8 mouse cellular contexts compared by ENCODE assay signal in the genomic region with DNA sequence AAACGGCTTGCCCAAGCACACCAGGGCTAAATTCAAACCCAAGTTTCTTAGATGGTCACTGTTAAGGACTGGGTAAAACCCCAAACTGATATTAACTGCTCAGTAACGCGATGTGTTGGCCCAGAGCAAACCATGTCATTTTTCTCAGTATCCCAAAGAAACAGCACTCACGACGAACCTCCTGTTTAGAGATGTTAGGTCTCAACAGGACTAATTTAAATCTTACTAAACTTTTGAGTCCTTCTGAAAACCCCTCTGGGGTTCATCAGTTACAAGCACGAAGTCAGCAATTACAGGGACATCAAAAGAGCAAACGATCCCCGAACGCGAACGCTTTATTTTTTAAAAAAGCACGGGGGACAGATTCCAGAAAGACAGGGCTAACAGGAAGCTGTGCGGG. TPM values are rescaled to one million over a fixed set of nuclear protein-coding genes. Genes with fewer than 3 reads are reported as not detected.
DNase-seq lines count a peak whose midpoint lies in the region; ATAC-seq and TF ChIP-seq lines count a peak whose summit lies in the region.

No protein-coding gene starts in this region.

- H3K9ac ChIP-seq in heart, embryonic 12.5 days, result peak overlapping the region; percentile 97
- H3K9ac ChIP-seq in ES-E14 (ENCODE audit: insufficient read depth, low read depth, low read length, poor library complexity, severe bottlenecking), result peak overlapping the region; percentile 82
- H3K9ac ChIP-seq in forebrain, embryonic 15.5 days (replicated peaks), result peak overlapping the region; percentile 78
- peak overlapping the region; percentile 94 for H3K9ac ChIP-seq in liver, postnatal 0 days (replicated peaks)

- H3K4me3 ChIP-seq in heart, embryonic 12.5 days, result peak overlapping the region; percentile 71
- peak overlapping the region; percentile 78 to 95 for H3K4me3 ChIP-seq in ES-E14 (ENCODE audit: insufficient read depth in 1 of 2, low read depth in 1 of 2, low read length in 2 of 2, poor library complexity in 1 of 2, severe bottlenecking in 1 of 2)
- H3K4me3 ChIP-seq in forebrain, embryonic 15.5 days, result peak overlapping the region; percentile 85
- peak overlapping the region; percentile 79 for H3K4me3 ChIP-seq in liver, postnatal 0 days (ENCODE audit: low read depth, low read length)

- H3K9me3 ChIP-seq in heart, embryonic 12.5 days (replicated peaks), result no peaks in the 10 kb centered on the region
- H3K9me3 ChIP-seq in ES-E14 (ENCODE audit: control insufficient read depth, insufficient read depth, low read depth, low read length), result no peaks in the 10 kb centered on the region
- H3K9me3 ChIP-seq in forebrain, embryonic 15.5 days, result no peaks in the 10 kb centered on the region
- H3K9me3 ChIP-seq in liver, postnatal 0 days (ENCODE audit: low read length), result no peaks in the 10 kb centered on the region

- no peak for TF ChIP-seq CTCF in liver, postnatal 0 days (IDR thresholded peaks at IDR 0.05; ENCODE audit: low read depth)

- ATAC-seq in heart, embryonic 12.5 days (ENCODE audit: insufficient number of reproducible peaks, low FRiP score), result no peak
- ATAC-seq in forebrain, embryonic 15.5 days (replicated peaks), result no peak
- ATAC-seq in liver, postnatal 0 days, result no peak

- no peaks in the 10 kb centered on the region for H3K27me3 ChIP-seq in heart, embryonic 12.5 days (replicated peaks)
- H3K27me3 ChIP-seq in forebrain, embryonic 15.5 days, result no peaks in the 10 kb centered on the region
- no peaks in the 10 kb centered on the region for H3K27me3 ChIP-seq in liver, postnatal 0 days (ENCODE audit: insufficient read depth, low read length)

- peaks cover 32% of the 10 kb centered on the region for H3K4me1 ChIP-seq in heart, embryonic 12.5 days (replicated peaks)
- peaks cover 0 to 4% of the 10 kb centered on the region in 2 experiments; a peak in 1 of 4 replicates for H3K4me1 ChIP-seq in ES-E14 (ENCODE audit: control insufficient read depth in 2 of 2, insufficient read depth in 2 of 2, low read length in 2 of 2, poor library complexity in 1 of 2)
- H3K4me1 ChIP-seq in forebrain, embryonic 15.5 days, result peaks cover 28% of the 10 kb centered on the region
- H3K4me1 ChIP-seq in liver, postnatal 0 days (ENCODE audit: insufficient read depth), result peaks cover 26% of the 10 kb centered on the region

- intact Hi-C loops in heart, postnatal 36 days (cut with DNase I), result loop anchor here (5.0 kb wide), 2 partner anchors 47 to 92 kb away; no protein-coding TSS in a partner anchor

- TF ChIP-seq EP300 in liver, postnatal 0 days (IDR thresholded peaks at IDR 0.05; ENCODE audit: low read depth), result no peak

- no peak for DNase-seq in heart, postnatal 36 days
- no peak for DNase-seq in ES-E14 (ENCODE audit: low read depth, low spot score)
- no peak for DNase-seq in liver, postnatal 0 days
- DNase-seq in right cerebral cortex, postnatal 25 days, result no peak
- no peak for DNase-seq in retina, postnatal 1 day
- DNase-seq in layer of hippocampus, adult 8-10 months (ENCODE audit: low spot score in 2 of 2), result no peak

- 1% methylated on average over 13 of the region's 13 CpGs for WGBS in heart, embryonic 12.5 days
- 3% methylated on average over 13 of the region's 13 CpGs for WGBS in forebrain, embryonic 15.5 days
- WGBS in liver, postnatal 0 days (ENCODE audit: insufficient replicate concordance), result 3% methylated on average over 13 of the region's 13 CpGs

- peaks cover 10% of the 10 kb centered on the region for H3K36me3 ChIP-seq in heart, embryonic 12.5 days
- H3K36me3 ChIP-seq in ES-E14 (ENCODE audit: control insufficient read depth, insufficient read depth, low read length, poor library complexity, severe bottlenecking), result peaks cover 3% of the 10 kb centered on the region
- H3K36me3 ChIP-seq in forebrain, embryonic 15.5 days, result peaks cover 6% of the 10 kb centered on the region
- peaks cover 10% of the 10 kb centered on the region for H3K36me3 ChIP-seq in liver, postnatal 0 days (replicated peaks; ENCODE audit: insufficient read depth, low read length)

- peak overlapping the region; percentile 97 for H3K27ac ChIP-seq in heart, embryonic 12.5 days (ENCODE audit: poor library complexity, severe bottlenecking)
- no peak overlapping the region for H3K27ac ChIP-seq in ES-E14 (ENCODE audit: insufficient read depth, low read depth, low read length, poor library complexity, severe bottlenecking)
- H3K27ac ChIP-seq in forebrain, embryonic 15.5 days (replicated peaks), result peak overlapping the region; percentile 62; the same call in 1 of the 2 replicates
- peak overlapping the region; percentile 97 for H3K27ac ChIP-seq in liver, postnatal 0 days (ENCODE audit: low read depth)

- peak overlapping the region; percentile 64 for H3K4me2 ChIP-seq in heart, embryonic 12.5 days
- H3K4me2 ChIP-seq in forebrain, embryonic 15.5 days (replicated peaks), result peak overlapping the region; percentile 79
- H3K4me2 ChIP-seq in liver, postnatal 0 days (ENCODE audit: low read depth, low read length), result peak overlapping the region; percentile 81

- in situ Hi-C loops in ES-E14 (cut with MboI; ENCODE audit: low sequenced_read_pairs in 2 of 2, unreplicated experiment in 2 of 2), result no loop called here

TF ChIP-seq in ES-E14, 5 proteins besides CTCF, POLR2A, EP300 and RAD21:
- TF ChIP-seq ZC3H11A (IDR thresholded peaks at IDR 0.05; ENCODE audit: borderline replicate concordance, low read depth, low read length) (no peak), HCFC1 (IDR thresholded peaks at IDR 0.05; ENCODE audit: borderline replicate concordance, insufficient read depth, low read length) (no peak), CHD2 (IDR thresholded peaks at IDR 0.05; ENCODE audit: low read depth, low read length) (no peak), ZNF384 (IDR thresholded peaks at IDR 0.05; ENCODE audit: low read depth, low read length) (no peak), MAFK (IDR thresholded peaks at IDR 0.05; ENCODE audit: insufficient read depth, low read depth, low read length) (no peak)

RNA-seq across cellular contexts. Expression of a gene that starts 0.6 kb away (rescaled TPM):
- polyA plus RNA-seq in heart, embryonic 12.5 days (2016; fragmentation: Nextera tagmentation; extraction: Ambion mirVana), result 4.9 and 7.5 TPM in 2 replicates
- total RNA-seq in heart, postnatal 36 days (2021), result 1 to 10 TPM; 2.1 to 2.3 TPM
- 2.2 and 3.1 TPM in 2 replicates for total RNA-seq in ES-E14 (2012; rRNA removed)
- 6.1 and 6.8 TPM in 2 replicates for polyA plus RNA-seq in forebrain, embryonic 15.5 days (2015; fragmentation: Nextera tagmentation; extraction: Ambion mirVana)
- polyA plus RNA-seq in liver, postnatal 0 days (2015; fragmentation: Nextera tagmentation; extraction: Ambion mirVana), result 0.62 and 1.5 TPM in 2 replicates
- total RNA-seq in layer of hippocampus, adult 8-10 months (2022), result 1 to 10 TPM; 2.4 to 4.3 (median 2.6) TPM

RNA-seq across cellular contexts. Expression of a gene that starts 0.6 kb away (rescaled TPM):
- 1,598 and 1,697 TPM in 2 replicates for polyA plus RNA-seq in heart, embryonic 12.5 days (2016; fragmentation: Nextera tagmentation; extraction: Ambion mirVana)
- total RNA-seq in heart, postnatal 36 days (2021), result 100 to 1,000 TPM; 246 to 247 TPM
- total RNA-seq in ES-E14 (2012; rRNA removed), result 142 and 234 TPM in 2 replicates
- polyA plus RNA-seq in forebrain, embryonic 15.5 days (2015; fragmentation: Nextera tagmentation; extraction: Ambion mirVana), result 415 and 426 TPM in 2 replicates
- 764 and 778 TPM in 2 replicates for polyA plus RNA-seq in liver, postnatal 0 days (2015; fragmentation: Nextera tagmentation; extraction: Ambion mirVana)
- 10 to 100 TPM; 42.1 to 67.4 (median 54.4) TPM for total RNA-seq in layer of hippocampus, adult 8-10 months (2022)

RNA-seq across cellular contexts. Expression of a gene that starts 22.2 kb away (rescaled TPM):
- polyA plus RNA-seq in heart, embryonic 12.5 days (2016; fragmentation: Nextera tagmentation; extraction: Ambion mirVana), result 41.2 and 45.6 TPM in 2 replicates
- total RNA-seq in heart, postnatal 36 days (2021), result 10 to 100 TPM; 15.7 to 16.0 TPM
- total RNA-seq in ES-E14 (2012; rRNA removed), result 50.2 and 64.9 TPM in 2 replicates
- polyA plus RNA-seq in forebrain, embryonic 15.5 days (2015; fragmentation: Nextera tagmentation; extraction: Ambion mirVana), result 54.7 and 56.2 TPM in 2 replicates
- polyA plus RNA-seq in liver, postnatal 0 days (2015; fragmentation: Nextera tagmentation; extraction: Ambion mirVana), result 24.0 and 24.6 TPM in 2 replicates
- total RNA-seq in layer of hippocampus, adult 8-10 months (2022), result 10 to 100 TPM; 17.6 to 18.8 (median 18.3) TPM

RNA-seq across cellular contexts. Expression of a gene that starts 49.4 kb away (rescaled TPM):
- polyA plus RNA-seq in heart, embryonic 12.5 days (2016; fragmentation: Nextera tagmentation; extraction: Ambion mirVana), result 11.3 and 11.8 TPM in 2 replicates
- total RNA-seq in heart, postnatal 36 days (2021), result 1 to 10 TPM; 3.4 TPM
- total RNA-seq in ES-E14 (2012; rRNA removed), result 10.4 and 15.6 TPM in 2 replicates
- polyA plus RNA-seq in forebrain, embryonic 15.5 days (2015; fragmentation: Nextera tagmentation; extraction: Ambion mirVana), result 4.0 TPM in 2 replicates
- 8.3 and 9.9 TPM in 2 replicates for polyA plus RNA-seq in liver, postnatal 0 days (2015; fragmentation: Nextera tagmentation; extraction: Ambion mirVana)
- total RNA-seq in layer of hippocampus, adult 8-10 months (2022), result 10 to 100 TPM in 1 of 4 experiments, 1 to 10 TPM in 3; 6.8 to 11.4 (median 9.0) TPM
